Mouse (Mus musculus) left cerebral cortex, adult 18-20 months (tissue): ENCODE data around the gene Mrps14. TPM values are rescaled to one million over a fixed set of nuclear protein-coding genes. Genes with fewer than 3 reads are reported as not detected.

Source experiments
- DNase-seq, 2 experiments: peaks; one replicate each; pipeline ENCODE4 v3.0.0; 2021 to 2022; ENCODE audit warnings: low spot score in 2 of 2, mixed read lengths in 1 of 2
- long read RNA-seq, 2 experiments: library from polyadenylated mRNA; stranded (forward); transcript quantifications; one replicate each; pipeline ENCODE4 v2.0.0; 2021
- total RNA-seq, 2 experiments: library from RNA; stranded (reverse); gene quantifications; 2 replicates each; pipeline ENCODE4 v1.2.3; 2021

The Mrps14 gene
- 10 to 100 TPM; 71.3 to 71.5 TPM for total RNA-seq
- long read RNA-seq, experiment 1, transcript Mrps14-203 (3 exons, 2,999 nt): major isoform, 94 of 98 reads
- long read RNA-seq, experiment 1, partial matches to known transcripts: 1 of 98 reads
- long read RNA-seq, experiment 1, other reads (novel, unspliced or antisense): 0 of 98 reads
- long read RNA-seq, experiment 2, transcript Mrps14-203 (3 exons, 2,999 nt): major isoform, 96 of 101 reads
- long read RNA-seq, experiment 2, partial matches to known transcripts: 0 of 101 reads
- long read RNA-seq, experiment 2, other reads (novel, unspliced or antisense): 4 of 101 reads

DNA sequence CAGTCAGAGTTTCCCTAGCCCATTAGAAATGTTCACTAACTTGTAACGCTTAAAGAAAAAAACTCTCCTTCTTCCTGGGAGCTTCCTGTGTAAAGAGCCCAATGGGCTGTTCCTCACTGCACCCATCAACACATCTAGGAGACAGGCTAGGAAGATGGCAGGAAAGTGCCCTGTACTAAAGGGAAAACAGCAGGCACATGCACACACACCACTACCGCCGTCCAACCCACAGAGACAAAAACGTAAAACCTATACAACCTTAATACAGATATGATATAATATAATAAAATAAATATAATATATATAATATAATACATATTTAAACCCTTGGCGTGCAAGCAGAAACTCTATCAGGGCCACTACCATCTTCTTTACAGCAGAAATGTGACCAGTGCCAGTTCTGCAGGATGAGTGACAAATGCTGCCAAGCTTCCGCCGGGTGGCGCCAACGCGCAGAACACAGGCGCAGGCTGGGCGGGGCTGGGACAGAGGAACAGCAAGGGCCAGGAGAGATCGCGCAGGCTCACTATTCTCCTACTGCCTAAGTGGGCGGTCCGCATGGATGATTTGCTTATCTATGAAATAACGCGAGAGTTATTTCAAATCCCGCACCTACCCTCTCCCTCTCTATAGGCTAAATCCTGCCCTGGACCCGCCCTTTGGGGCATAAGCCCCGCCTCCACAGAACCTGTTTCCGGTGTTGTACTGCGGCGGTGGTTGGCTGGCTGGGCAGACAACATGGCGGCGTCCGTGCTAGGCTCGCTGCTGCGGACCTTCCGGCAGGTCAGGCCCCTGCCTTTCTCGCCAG is at the start of gene Mrps14:
TSS of gene Mrps14 (plus strand) at position 687 of the 808 bp plus-strand sequence.
- peak; percentile 97 to 99 for DNase-seq

DNA sequence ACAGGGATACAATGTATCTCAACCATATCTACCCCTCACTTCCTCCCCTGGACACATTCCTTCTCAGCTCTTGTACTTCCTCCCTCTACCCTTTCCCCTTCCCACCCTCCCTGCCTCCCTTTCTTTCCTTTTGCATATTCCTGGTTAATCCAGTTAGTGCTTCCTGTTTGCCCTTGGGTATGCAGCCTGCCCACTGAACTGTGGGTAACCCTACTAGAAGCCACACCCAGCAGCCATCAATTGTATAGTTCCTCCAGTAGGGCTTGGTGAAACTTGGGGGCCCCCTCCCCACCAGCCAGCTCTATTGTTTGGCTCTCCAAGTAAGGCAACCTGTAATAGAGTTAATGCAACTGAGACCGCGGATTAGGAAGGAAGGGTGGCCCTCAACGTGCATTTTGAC is 49.4 kb upstream of the Mrps14 start:
- no peak for DNase-seq

- DNase-seq: no peak
Measured at GRCm38 (mm10) chr1:160147274-160147673, 47.7 kb upstream of the Mrps14 start.

- DNase-seq: peak in 1 of 2 experiments; percentile 14
Measured at GRCm38 (mm10) chr1:160149291-160149906, 45.6 kb upstream of the Mrps14 start.

DNA sequence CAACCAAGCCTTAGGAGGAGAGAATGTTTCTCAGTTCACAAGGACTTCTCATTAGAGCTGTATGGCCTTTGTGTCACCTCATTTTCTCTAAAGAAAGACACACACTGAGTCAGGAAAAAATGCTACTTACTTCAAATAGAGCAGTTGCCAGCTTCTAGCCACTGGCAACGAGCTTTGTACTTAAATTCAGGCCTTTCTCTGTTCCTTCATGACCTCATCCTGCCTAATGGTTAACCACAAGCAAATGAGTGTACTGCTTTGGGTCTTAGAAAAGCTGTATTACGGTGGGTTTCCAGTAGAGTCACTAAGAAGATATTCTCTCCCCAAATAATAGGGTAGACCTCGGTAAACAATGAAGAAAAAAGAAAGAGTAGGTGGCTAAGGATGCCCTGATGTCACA is 44.3 kb upstream of the Mrps14 start:
- no peak for DNase-seq

- no peak for DNase-seq
Measured at GRCm38 (mm10) chr1:160153480-160153879, 41.5 kb upstream of the Mrps14 start, which contains the start of gene Tnn. Gene Tnn (minus strand): TSS chr1:160153580.

- no peak for DNase-seq
Measured at GRCm38 (mm10) chr1:160158190-160158589, 36.8 kb upstream of the Mrps14 start.

DNA sequence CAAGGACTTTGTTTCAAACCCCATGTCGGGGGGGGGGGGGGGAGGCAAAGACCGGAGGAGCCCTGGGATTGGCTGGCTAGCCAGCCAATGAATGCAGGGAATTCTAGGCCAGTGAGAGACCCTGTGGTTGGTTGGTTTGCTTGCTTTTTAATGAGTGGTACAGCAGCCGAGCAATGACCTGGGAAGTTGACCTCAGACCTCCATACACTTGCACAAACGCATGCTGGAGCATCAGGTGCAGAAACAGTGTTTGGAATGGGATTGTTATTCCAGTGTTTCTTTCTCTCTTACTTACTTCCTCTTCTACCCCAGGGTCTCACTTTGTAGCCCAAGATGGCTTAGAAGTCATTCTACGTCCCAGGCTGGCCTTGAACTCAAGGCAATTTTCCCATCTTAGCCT is 28.4 kb upstream of the Mrps14 start:
- no peak for DNase-seq

GRCm38 (mm10) chr1:160176903-160177302 is 18.1 kb upstream of the Mrps14 start:
- no peak for DNase-seq

DNA sequence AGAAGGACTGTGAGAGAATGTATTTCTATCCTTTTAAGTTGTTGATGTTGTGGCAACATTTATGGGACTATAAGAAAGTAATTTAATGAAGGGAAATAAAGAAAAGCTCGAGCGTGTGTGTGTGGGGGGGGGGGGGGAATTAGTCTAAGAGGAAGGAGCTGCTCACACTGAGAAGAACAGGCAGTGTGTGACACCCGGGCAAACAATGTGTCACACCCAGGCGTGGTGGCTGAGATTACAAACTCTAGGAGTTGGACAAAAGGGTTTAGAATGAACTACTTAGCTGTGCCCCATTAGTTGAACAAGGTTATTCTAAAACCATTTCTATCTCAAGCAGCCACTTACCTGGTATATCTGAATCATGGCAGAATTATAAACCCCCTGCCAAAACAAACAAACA is 13.8 kb upstream of the Mrps14 start:
- DNase-seq: no peak

GRCm38 (mm10) chr1:160184506-160184905 is 10.5 kb upstream of the Mrps14 start:
- DNase-seq: peak; percentile 20 to 53

GRCm38 (mm10) chr1:160195337-160195663 is 285 bp downstream of the Mrps14 start:
- no peak for DNase-seq

- no peak for DNase-seq
Measured at GRCm38 (mm10) chr1:160205486-160205885, 10.5 kb downstream of the Mrps14 start.

- no peak for DNase-seq
Measured at GRCm38 (mm10) chr1:160209844-160210243, 14.8 kb downstream of the Mrps14 start.

DNA sequence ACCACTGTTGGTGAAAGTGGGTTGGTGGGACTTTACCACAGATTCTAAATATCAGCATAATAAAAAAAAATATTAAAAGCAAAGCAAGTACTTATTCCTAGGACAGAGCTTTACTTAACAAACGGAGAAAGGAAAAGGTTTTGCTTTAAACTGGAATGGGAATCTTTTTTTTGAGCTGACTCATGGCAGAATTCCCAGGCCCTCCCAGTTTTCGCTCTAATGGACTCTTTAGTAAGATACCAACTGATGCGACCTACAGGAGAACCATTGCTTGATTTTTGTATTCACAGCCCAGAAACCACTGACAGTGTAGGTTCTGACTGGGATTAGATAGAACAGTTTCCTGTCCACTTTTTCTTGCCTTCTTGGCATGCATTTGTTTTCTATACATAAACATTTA is 15.6 kb downstream of the Mrps14 start:
- DNase-seq: no peak

- no peak for DNase-seq
Measured at GRCm38 (mm10) chr1:160211597-160212122, 16.6 kb downstream of the Mrps14 start.

DNA sequence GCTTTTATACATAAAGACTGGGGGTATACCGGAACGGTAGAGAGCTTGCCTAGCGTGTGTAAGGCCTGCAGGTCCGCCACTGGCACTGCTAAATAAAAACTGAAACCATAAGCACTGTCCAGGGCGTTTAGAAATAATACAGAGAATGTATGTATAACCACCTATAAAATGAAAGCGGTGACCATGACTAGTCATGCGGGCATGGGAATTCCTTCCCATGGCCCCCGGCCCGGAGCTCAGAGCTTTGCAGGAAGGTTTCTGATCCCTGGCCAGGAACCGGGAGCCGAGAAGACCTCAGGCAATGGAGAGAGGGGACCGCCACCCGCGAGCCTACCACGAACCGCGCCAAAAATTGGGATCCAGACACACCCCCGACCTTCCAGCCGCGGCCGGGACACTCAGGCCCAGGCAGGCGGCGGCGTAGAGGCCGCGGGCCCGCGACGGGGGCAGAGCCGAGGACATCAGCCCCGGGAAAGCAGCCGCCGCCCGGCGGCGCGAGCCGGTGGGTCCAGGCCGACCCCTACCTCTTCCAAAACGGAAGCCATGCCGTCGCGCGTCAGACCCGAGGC is 17.2 kb downstream of the Mrps14 start:
- peak in 1 of 2 experiments; percentile 40 for DNase-seq

- peak; percentile 99 to 100 for DNase-seq
Measured at GRCm38 (mm10) chr1:160212703-160213669, 18.0 kb downstream of the Mrps14 start, which contains the start of gene Cacybp. Gene Cacybp (minus strand): TSS chr1:160212875.

DNA sequence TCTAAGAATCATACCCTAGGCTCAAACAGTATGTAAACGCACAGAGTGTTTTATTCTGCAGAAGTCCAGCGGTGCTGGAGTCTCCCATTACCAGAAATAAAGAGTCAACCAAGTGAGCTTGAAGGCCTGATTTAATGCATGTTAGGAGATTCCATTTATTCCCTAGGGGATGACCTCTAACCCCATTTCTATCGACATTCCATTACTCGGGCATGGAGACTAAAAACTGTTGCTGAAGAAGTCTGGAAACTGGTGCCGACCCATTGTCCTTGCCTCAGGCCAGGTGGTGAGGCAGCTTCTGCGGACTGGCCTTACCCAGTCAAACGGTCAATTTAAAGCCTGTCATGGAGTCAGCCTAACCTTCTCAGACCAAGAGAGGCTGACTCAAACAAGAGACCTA is 19.2 kb downstream of the Mrps14 start:
- DNase-seq: no peak

DNA sequence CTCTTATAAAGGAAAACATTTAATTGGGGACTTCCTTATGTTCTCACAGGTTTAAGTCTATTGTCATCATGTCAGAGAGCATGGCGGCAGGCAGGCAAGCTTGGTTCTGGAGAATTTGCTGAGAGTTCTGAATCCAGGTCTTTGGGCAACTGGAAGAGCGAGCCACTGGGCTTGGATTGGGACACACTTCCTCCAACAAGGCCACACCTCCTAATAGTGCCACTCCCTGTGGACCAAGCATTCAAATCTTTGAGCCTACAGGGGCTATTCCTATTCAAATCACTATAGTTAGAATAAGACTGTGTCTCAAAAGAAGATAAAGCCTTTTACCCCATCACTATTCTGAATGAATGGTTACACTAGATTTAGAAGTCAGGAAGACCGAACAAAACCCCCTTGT is 22.9 kb downstream of the Mrps14 start:
- DNase-seq: no peak
